Mouse (Mus musculus) hindbrain, embryonic 13.5 days (tissue): Measurements from ENCODE around the gene Tango6. TPM values are rescaled to one million over a fixed set of nuclear protein-coding genes. Genes with fewer than 3 reads are reported as not detected.
A peak's percentile ranks its signal among the peaks of the same experiment; 100 is the strongest.

Experiments
- ATAC-seq: fragments of 200-750 bp; cut with Nextera tagmentation; 2 replicates; pipeline ENCODE4 v1.8.0; 2017; ENCODE audit warnings: moderate TSS enrichment; ENCODE audit not compliant: low FRiP score
- H3K27ac ChIP-seq: fragments of 300-500 bp; sonication (generic); 2 replicates; pipeline ENCODE4 v1.5.1; 2015; ENCODE audit warnings: inconsistent platforms, mild to moderate bottlenecking, moderate library complexity
- H3K27me3 ChIP-seq: fragments of 300-500 bp; sonication (generic); 2 replicates; pipeline ENCODE4 v1.6.1; 2015; ENCODE audit warnings: mild to moderate bottlenecking, inconsistent platforms
- H3K36me3 ChIP-seq: fragments of 300-500 bp; sonication (generic); 2 replicates; pipeline ENCODE4 v1.6.1; 2015; ENCODE audit warnings: mild to moderate bottlenecking, inconsistent platforms
- H3K4me1 ChIP-seq: fragments of 300-500 bp; sonication (generic); replicated peaks from 2 replicates; pipeline ENCODE4 v1.6.1; 2015; ENCODE audit warnings: inconsistent platforms
- H3K4me2 ChIP-seq: fragments of 300-500 bp; sonication (generic); 2 replicates; pipeline ENCODE4 v1.6.1; 2015; ENCODE audit warnings: inconsistent platforms, mild to moderate bottlenecking, moderate library complexity
- H3K4me3 ChIP-seq: fragments of 300-500 bp; sonication (generic); 2 replicates; pipeline ENCODE4 v1.5.1; 2015; ENCODE audit warnings: mild to moderate bottlenecking, inconsistent platforms
- H3K9ac ChIP-seq: fragments of 300-500 bp; sonication (generic); 2 replicates; pipeline ENCODE4 v1.6.1; 2015; ENCODE audit warnings: mild to moderate bottlenecking, inconsistent platforms
- H3K9me3 ChIP-seq: fragments of 300-500 bp; sonication (generic); 2 replicates; pipeline ENCODE4 v1.6.1; 2016; ENCODE audit warnings: inconsistent platforms
- WGBS: fragments of 180-500 bp; shearing (Covaris S2); methylation state at CpG from one replicate; pipeline ENCODE4 v1.1.7; 2015; 5-methylcytosine and 5-hydroxymethylcytosine counted together
- polyA plus RNA-seq: library from polyadenylated mRNA; unstranded; fragments of >200 nt; fragmentation: Nextera tagmentation; extraction: Ambion mirVana; gene quantifications from 2 replicates; pipeline ENCODE4 v1.2.1, GENCODE M21; 2015

The Tango6 gene
- polyA plus RNA-seq, 1 experiment from 2014 or later: 6.6 TPM

DNA sequence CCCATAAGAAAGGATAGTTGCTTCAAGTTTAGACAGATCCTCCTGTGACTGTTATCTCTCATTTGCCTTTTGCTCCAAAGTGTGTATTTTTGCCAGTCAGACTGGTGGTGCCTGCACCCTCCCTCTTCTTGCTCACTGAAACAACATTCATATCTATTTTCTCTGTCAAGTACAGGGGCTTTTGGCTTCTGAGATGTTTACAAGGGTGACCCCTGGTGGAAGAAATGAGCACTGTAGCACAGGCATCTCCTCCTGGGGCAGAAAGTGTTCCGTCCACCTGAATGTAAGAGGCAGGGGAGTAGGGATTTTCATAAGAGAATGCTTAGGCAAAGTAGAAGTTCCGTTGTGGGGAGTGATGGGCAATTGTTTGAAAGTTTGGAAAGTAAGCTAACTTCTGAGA, 35.5 kb upstream of the Tango6 start:
- no peaks in the 10 kb centered on the region for H3K27me3 ChIP-seq
- no peak overlapping the region for H3K4me2 ChIP-seq
- no peaks in the 10 kb centered on the region for H3K4me1 ChIP-seq
- H3K9ac ChIP-seq: no peak overlapping the region
- H3K9me3 ChIP-seq: no peaks in the 10 kb centered on the region
- WGBS: 47% methylated on average over 2 of the region's 2 CpGs
- no peaks in the 10 kb centered on the region for H3K36me3 ChIP-seq
- no peak overlapping the region for H3K27ac ChIP-seq
- H3K4me3 ChIP-seq: no peak overlapping the region
- no peak for ATAC-seq

DNA sequence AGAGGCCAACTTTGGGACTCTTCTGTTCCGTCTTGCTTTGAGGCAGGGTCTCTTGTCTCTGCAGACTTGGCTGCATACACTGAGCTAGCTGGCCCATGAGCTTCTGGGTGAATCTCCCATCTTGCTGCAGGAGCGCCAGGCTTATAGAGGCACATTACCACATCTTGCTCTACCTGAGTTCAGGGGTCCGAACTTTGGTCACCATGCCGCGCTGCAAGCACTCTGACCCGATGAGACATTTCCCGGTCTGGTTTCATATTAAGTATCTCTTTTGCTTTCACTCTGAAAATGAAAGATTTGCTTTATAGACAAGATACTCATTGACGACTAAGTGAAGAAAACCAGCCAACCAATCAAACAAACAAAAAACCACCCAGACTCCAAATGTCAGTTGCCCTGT, 34.4 kb upstream of the Tango6 start:
- Histone ChIP-seq H3K27me3 (no peaks in the 10 kb centered on the region), H3K4me3 (no peak overlapping the region), H3K9me3 (no peaks in the 10 kb centered on the region), H3K4me2 (no peak overlapping the region), H3K27ac (no peak overlapping the region), H3K36me3 (no peaks in the 10 kb centered on the region), H3K9ac (no peak overlapping the region), H3K4me1 (no peaks in the 10 kb centered on the region)
- no peak for ATAC-seq
- WGBS: 96% methylated on average over 8 of the region's 8 CpGs

DNA sequence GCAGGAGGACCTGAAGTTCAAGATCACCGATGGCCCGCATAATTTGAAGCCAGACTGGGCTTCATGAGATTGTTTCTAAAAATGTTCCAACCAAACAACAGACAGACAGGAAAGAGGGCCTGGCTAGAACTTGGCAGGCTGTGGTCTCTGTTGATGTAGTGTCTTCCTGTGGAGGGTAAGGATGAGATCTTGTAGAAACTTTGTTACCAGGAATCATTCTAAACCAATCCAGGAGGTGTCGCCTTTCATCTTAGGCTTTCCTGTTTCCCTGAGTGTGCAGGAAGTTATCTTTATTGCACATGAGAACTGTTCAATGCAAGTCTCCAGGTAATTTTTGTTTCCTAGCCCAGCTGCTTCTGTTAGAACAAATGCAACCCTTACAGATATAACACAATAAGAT, 30.9 kb upstream of the Tango6 start:
- Histone ChIP-seq H3K4me3 (no peak overlapping the region), H3K4me2 (no peak overlapping the region), H3K9ac (no peak overlapping the region), H3K36me3 (no peaks in the 10 kb centered on the region), H3K27ac (no peak overlapping the region), H3K9me3 (no peaks in the 10 kb centered on the region), H3K27me3 (no peaks in the 10 kb centered on the region), H3K4me1 (no peaks in the 10 kb centered on the region)
- WGBS: 88% methylated on average over 3 of the region's 3 CpGs
- no peak for ATAC-seq

DNA sequence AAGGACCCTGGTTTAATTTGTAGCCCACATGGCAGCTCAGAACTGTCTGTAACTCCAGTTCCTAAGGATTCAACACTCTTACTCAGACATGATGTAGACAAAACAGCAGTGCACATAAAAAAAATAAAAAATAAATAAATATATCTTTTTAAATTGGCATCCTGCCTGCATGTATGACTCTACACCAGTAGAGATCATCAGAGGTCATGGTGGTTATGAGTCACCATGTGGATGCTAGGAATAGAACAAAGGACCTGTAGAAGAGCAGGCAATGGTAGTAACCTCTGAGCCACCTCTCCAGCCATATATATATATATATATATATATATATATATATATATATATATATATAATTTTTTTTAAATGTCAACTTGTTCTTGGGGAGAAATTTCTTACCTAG, 26.8 kb upstream of the Tango6 start:
- H3K27ac ChIP-seq: no peak overlapping the region
- ATAC-seq: no peak
- H3K4me1 ChIP-seq: no peaks in the 10 kb centered on the region
- H3K9ac ChIP-seq: no peak overlapping the region
- H3K27me3 ChIP-seq: no peaks in the 10 kb centered on the region
- no peak overlapping the region for H3K4me2 ChIP-seq
- H3K36me3 ChIP-seq: no peaks in the 10 kb centered on the region
- no peaks in the 10 kb centered on the region for H3K9me3 ChIP-seq
- H3K4me3 ChIP-seq: no peak overlapping the region

DNA sequence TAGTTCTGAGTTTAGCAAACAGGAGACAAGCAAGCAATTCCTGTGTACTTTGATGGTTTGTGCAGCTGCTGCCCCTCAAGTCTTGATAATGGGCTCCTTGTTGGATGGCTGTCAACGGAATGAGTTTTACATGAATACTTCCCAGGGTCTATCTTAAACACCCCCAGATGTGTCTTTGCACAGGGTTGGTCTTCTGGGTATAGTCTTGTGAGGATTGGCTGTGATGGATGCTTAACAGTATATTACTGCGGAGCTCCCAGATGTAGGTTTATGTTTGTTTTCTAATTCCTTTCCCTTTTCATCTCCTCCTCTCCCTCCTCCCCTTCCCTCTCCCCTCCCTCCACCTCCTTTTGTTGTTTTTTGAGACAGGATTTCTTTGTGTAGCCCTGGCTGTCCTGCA, 10.1 kb upstream of the Tango6 start:
- Histone ChIP-seq H3K27ac (no peak overlapping the region), H3K27me3 (no peaks in the 10 kb centered on the region), H3K4me1 (no peaks in the 10 kb centered on the region), H3K9me3 (no peaks in the 10 kb centered on the region), H3K36me3 (no peaks in the 10 kb centered on the region), H3K4me2 (no peak overlapping the region), H3K4me3 (no peak overlapping the region), H3K9ac (no peak overlapping the region)
- 0 out of 2 replicates have a peak, but pooled peaks have one; percentile 39 for ATAC-seq
- WGBS: 57% methylated on average over 2 of the region's 2 CpGs

DNA sequence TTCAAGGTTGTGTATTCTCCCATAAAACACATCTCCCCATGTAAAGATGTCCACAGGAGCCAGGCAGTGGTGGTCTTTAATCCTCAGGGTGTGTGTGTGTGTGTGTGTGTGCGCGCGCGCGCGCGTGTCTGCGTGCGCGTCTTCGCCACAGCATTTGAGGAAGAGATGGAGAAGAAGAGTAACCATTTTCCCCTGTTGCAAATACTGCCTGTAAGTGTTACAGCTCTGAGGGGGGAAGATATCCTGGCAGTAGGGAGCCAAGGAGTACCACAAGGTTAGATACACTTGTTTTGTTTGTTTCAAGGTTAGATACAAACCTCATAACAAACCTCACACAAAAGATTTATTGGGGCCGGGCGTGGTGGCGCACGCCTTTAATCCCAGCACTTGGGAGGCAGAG, 8.6 kb upstream of the Tango6 start:
- H3K9ac ChIP-seq: no peak overlapping the region
- H3K9me3 ChIP-seq: no peaks in the 10 kb centered on the region
- H3K4me2 ChIP-seq: no peak overlapping the region
- 97% methylated on average over 15 of the region's 15 CpGs for WGBS
- H3K4me3 ChIP-seq: no peak overlapping the region
- no peaks in the 10 kb centered on the region for H3K36me3 ChIP-seq
- H3K4me1 ChIP-seq: no peaks in the 10 kb centered on the region
- no peak overlapping the region for H3K27ac ChIP-seq
- no peak for ATAC-seq
- no peaks in the 10 kb centered on the region for H3K27me3 ChIP-seq

DNA sequence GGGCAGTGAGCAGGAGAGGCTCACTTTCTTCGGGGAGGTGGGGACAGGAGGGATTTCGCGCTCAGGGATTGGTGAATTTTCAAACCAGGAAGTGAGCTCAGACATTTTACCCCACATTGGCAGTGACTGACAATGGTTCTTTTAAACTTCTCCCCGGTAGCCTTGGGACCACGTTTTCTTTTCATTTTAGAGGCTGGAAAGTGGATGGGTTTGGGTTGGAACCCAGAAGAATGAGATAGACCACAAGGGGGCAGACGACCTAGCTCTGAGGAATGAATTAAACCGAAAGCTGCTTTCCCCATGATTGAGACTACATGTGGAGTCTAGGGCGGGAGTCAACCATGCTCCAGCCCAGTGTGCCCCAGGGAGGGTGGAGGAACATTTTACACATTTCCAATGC, 8.0 kb upstream of the Tango6 start:
- Histone ChIP-seq H3K4me1 (no peaks in the 10 kb centered on the region), H3K27ac (no peak overlapping the region), H3K9me3 (no peaks in the 10 kb centered on the region), H3K9ac (no peak overlapping the region), H3K4me2 (no peak overlapping the region), H3K36me3 (no peaks in the 10 kb centered on the region), H3K4me3 (no peak overlapping the region), H3K27me3 (no peaks in the 10 kb centered on the region)
- 77% methylated on average over 8 of the region's 8 CpGs for WGBS
- ATAC-seq: no peak

DNA sequence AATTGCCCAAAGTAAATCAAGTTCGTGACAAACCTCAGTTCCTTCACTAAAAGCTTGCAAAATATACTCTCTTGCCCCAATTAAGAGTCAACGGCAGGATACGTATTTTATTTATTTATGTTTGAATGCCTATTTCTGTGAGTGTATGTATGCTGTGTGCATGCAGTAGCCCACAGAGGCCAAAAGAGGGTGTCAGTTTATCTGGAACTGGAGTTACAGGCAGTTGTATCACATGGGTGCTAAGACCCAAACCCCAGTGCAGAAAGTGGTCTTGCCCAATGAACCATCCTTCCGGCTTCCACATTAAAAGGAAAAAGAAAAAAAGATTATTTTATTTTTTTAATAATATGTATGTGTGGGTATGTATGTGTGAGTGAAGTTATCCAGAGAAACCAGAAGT, 1.5 kb downstream of the Tango6 start:
- Histone ChIP-seq H3K4me1 (no peaks in the 10 kb centered on the region), H3K9me3 (no peaks in the 10 kb centered on the region), H3K9ac (no peak overlapping the region), H3K27me3 (no peaks in the 10 kb centered on the region), H3K4me2 (no peak overlapping the region), H3K27ac (no peak overlapping the region), H3K4me3 (no peak overlapping the region), H3K36me3 (no peaks in the 10 kb centered on the region)
- 96% methylated on average over 4 of the region's 4 CpGs for WGBS
- ATAC-seq: no peak

DNA sequence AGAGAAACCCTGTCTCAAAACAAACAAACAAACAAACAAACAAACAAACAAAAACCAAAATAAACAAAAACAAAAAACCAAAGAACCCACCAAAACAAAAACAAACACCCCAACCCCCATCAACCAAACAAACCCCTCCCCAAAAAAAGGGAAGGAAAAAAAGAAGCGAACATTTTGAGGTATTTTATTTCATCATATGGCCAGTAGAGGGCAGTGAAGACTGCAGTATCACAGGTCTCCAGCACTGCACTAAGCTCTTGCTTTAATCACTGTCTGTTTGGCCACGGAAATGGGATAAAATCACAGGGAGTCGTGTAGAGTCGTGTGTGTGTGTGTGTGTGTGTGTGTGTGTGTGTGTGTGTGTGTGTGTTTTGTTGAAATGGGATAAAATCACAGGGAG, 4.6 kb downstream of the Tango6 start:
- H3K9ac ChIP-seq: no peak overlapping the region
- peaks cover 5% of the 10 kb centered on the region; the same call in 1 of the 2 replicates for H3K36me3 ChIP-seq
- no peaks in the 10 kb centered on the region for H3K4me1 ChIP-seq
- ATAC-seq: no peak
- H3K4me2 ChIP-seq: no peak overlapping the region
- no peak overlapping the region for H3K4me3 ChIP-seq
- H3K9me3 ChIP-seq: no peaks in the 10 kb centered on the region
- H3K27me3 ChIP-seq: no peaks in the 10 kb centered on the region
- 2% methylated on average over 4 of the region's 4 CpGs for WGBS
- H3K27ac ChIP-seq: no peak overlapping the region

DNA sequence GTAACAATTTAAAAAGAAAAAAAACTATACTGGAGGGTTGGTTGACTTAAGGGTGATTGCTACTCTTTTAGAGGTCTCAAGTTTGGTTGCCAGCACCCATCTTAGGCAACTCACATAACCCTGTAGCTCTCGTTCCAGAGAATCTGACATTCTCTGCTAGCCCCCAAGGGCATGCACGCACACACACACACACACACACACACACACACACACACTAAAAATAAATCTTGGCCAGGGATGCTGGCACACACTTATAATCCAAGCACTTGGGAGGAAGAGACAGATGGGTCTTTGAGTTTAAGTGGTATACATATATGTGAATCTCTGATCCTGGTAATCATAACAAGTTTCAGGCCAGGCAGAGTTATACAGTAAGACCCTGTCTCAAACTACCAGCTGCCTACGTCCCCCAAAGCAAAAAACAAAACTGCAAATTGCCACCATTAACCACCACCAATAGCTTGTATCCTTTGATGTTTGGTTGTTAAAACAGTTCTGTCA, 14.9 kb downstream of the Tango6 start:
- no peak overlapping the region for H3K27ac ChIP-seq
- 82% methylated on average over 3 of the region's 3 CpGs for WGBS
- peaks cover 44% of the 10 kb centered on the region for H3K36me3 ChIP-seq
- H3K27me3 ChIP-seq: no peaks in the 10 kb centered on the region
- H3K4me3 ChIP-seq: no peak overlapping the region
- no peak overlapping the region for H3K4me2 ChIP-seq
- ATAC-seq: no peak
- no peaks in the 10 kb centered on the region for H3K9me3 ChIP-seq
- no peaks in the 10 kb centered on the region for H3K4me1 ChIP-seq
- H3K9ac ChIP-seq: no peak overlapping the region

DNA sequence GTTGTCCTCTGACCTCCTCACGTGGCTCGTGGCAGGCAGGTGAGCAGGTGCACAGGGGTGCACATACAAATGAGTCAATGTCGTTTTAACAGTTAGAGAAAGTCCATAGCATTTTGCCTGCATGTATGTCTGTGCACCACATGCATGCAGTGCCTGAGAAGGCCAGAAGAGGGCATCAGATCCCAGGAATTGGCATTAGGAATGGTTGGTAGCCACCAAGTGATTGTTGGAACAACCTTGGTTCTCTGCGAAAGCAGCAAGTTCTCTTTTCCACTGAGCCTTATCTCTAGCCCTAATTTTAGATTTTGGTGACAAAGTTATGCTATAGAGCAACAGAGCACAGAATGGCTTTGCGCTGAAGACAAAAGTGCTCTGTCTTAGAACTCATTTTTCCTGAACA, 16.7 kb downstream of the Tango6 start:
- Histone ChIP-seq H3K36me3 (peaks cover 40% of the 10 kb centered on the region), H3K9me3 (no peaks in the 10 kb centered on the region), H3K4me3 (no peak overlapping the region), H3K27ac (no peak overlapping the region), H3K9ac (no peak overlapping the region), H3K4me1 (no peaks in the 10 kb centered on the region), H3K27me3 (no peaks in the 10 kb centered on the region), H3K4me2 (no peak overlapping the region)
- no peak for ATAC-seq
- WGBS: 75% methylated on average over 5 of the region's 5 CpGs

DNA sequence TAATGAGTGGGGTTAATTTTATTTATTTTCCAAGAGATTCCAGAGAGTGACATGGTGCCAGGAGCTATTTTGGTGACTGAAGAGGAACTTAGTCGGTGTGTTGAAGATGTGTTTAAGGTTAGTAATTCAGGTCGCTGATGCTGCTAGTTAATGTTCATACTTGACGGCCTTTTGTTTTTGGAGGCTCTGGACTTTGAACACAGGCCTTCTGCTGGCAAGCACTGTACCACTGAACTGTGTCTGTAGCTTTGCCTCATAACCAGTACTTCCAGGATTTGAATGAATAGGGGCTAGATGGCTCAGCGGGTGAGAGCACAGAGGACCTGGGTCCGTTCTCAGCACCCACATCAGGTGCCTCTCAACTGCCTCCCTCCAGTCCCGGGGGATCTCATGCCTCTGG, 17.3 kb downstream of the Tango6 start:
- Histone ChIP-seq H3K4me3 (no peak overlapping the region), H3K4me1 (no peaks in the 10 kb centered on the region), H3K9ac (no peak overlapping the region), H3K27me3 (no peaks in the 10 kb centered on the region), H3K4me2 (no peak overlapping the region), H3K27ac (no peak overlapping the region), H3K9me3 (no peaks in the 10 kb centered on the region), H3K36me3 (peaks cover 40% of the 10 kb centered on the region)
- no peak for ATAC-seq
- WGBS: 94% methylated on average over 6 of the region's 6 CpGs

DNA sequence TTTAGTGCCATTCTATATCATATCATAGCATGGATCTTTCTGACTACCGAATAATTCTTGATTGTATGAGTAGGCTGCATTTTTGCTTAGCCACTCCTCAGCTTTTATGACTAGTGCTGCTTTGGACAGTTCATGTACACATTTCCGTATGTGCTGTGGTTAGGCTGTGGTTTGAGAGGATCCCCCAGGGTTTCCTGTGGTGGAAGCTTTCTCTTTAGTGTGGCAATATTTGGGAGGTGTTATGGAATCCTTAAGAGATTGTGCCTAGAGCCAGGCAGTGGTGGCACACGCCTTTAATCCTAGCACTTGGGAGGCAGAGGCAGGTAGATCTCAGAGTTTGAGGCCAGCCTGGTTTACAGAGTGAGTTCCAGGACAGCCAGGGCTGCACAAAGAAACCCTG, 18.5 kb downstream of the Tango6 start:
- H3K27ac ChIP-seq: no peak overlapping the region
- H3K27me3 ChIP-seq: no peaks in the 10 kb centered on the region
- peaks cover 33% of the 10 kb centered on the region for H3K36me3 ChIP-seq
- 91% methylated on average over 3 of the region's 3 CpGs for WGBS
- no peak for ATAC-seq
- no peak overlapping the region for H3K9ac ChIP-seq
- H3K4me1 ChIP-seq: no peaks in the 10 kb centered on the region
- no peaks in the 10 kb centered on the region for H3K9me3 ChIP-seq
- no peak overlapping the region for H3K4me3 ChIP-seq
- H3K4me2 ChIP-seq: no peak overlapping the region
